Comparison of ENCODE assay signal across 21 mouse cellular contexts in the genomic region with DNA sequence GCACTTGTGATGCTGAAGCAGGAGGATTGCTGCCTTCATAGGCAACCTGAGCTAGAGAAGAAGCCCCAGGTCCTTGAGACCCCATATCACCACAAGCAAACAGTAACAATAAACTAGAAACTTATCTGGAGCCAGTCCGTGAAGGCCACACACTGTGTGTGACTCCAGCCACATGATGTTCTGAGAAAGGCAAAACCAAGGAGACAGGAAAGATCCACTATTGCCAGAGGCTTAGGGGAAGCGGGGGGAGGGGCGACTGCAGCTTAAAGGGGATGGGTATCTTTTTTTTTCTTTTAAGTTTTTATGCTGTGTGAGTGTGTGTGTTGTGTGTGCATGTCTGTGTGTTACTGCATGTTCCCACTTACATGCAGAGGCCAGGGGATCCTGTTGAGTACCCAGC.
A peak's percentile ranks its signal among the peaks of the same experiment; 100 is the strongest.
DNase-seq lines count a peak whose midpoint lies in the region; ATAC-seq and TF ChIP-seq lines count a peak whose summit lies in the region.
"Had no signal": no experiment of that assay in that cellular context is flagged by ENCODE, and none has a peak within 500 bp of the region (broad histone marks: within the 10 kb centered on the region; RNA-seq: fewer than 3 reads in every experiment).

No protein-coding gene starts in this region.

- no peak for ATAC-seq in stomach, postnatal 0 days (ENCODE audit: low FRiP score, low TSS enrichment)
- ATAC-seq: forebrain, embryonic 15.5 days; intestine, postnatal 0 days; liver, postnatal 0 days; midbrain, embryonic 16.5 days had no signal

- H3K9ac ChIP-seq in stomach, postnatal 0 days (ENCODE audit: low read length): no peak overlapping the region
- H3K9ac ChIP-seq: forebrain, embryonic 15.5 days; hindbrain, embryonic 15.5 days; liver, postnatal 0 days; neural tube, embryonic 15.5 days had no signal

- H3K36me3 ChIP-seq in stomach, postnatal 0 days (ENCODE audit: control insufficient read depth, insufficient read depth, low read length): no peaks in the 10 kb centered on the region
- H3K36me3 ChIP-seq: forebrain, embryonic 15.5 days; hindbrain, embryonic 15.5 days; limb, embryonic 10.5 days; neural tube, embryonic 15.5 days had no signal

- TF ChIP-seq CTCF in stomach, postnatal 0 days (IDR thresholded peaks at IDR 0.05; ENCODE audit: low read depth): no peak

- no peak for TF ChIP-seq EP300 in stomach, postnatal 0 days (optimal IDR thresholded peaks at IDR 0.05)

- peak overlapping the region; percentile 79 for H3K27ac ChIP-seq in stomach, postnatal 0 days (replicated peaks)
- H3K27ac ChIP-seq: forebrain, embryonic 15.5 days; hindbrain, embryonic 15.5 days; kidney, postnatal 0 days; limb, embryonic 10.5 days; neural tube, embryonic 15.5 days had no signal

- 45% methylated on average over 3 of the region's 3 CpGs for WGBS in stomach, postnatal 0 days

- no peaks in the 10 kb centered on the region for H3K9me3 ChIP-seq in stomach, postnatal 0 days (ENCODE audit: control insufficient read depth, low read length)
- H3K9me3 ChIP-seq: forebrain, embryonic 15.5 days; hindbrain, embryonic 15.5 days; limb, embryonic 10.5 days; neural tube, embryonic 15.5 days had no signal

- peak; percentile 58 for DNase-seq in adrenal gland, postnatal 14 days
- no peak for DNase-seq in adrenal gland, adult 18-20 months (ENCODE audit: low spot score in 2 of 2)
- peak; percentile 64 for DNase-seq in kidney, postnatal 10 days
- DNase-seq in kidney, adult 18-20 months: no peak
- DNase-seq in ovary, adult 18-20 months (ENCODE audit: low spot score): peak; percentile 61
- no peak for DNase-seq in ovary, postnatal 14 days (ENCODE audit: low spot score)
- DNase-seq in stomach, postnatal 0 days (ENCODE audit: low spot score): no peak
- no peak for DNase-seq in kidney, postnatal 14 days
- DNase-seq: cerebellum, adult 11-12 months; cerebellum, postnatal 25 days; embryo, embryonic 11 days; heart, postnatal 4 days; liver, postnatal 0 days had no signal

- H3K4me1 ChIP-seq in stomach, postnatal 0 days (replicated peaks; ENCODE audit: control insufficient read depth, insufficient read depth): peaks cover 12% of the 10 kb centered on the region; the same call in 1 of the 2 replicates

- H3K4me2 ChIP-seq in stomach, postnatal 0 days (replicated peaks; ENCODE audit: low read depth): no peak overlapping the region
- H3K4me2 ChIP-seq: forebrain, embryonic 15.5 days; hindbrain, embryonic 15.5 days; neural tube, embryonic 15.5 days had no signal

- no peak overlapping the region for H3K4me3 ChIP-seq in stomach, postnatal 0 days (ENCODE audit: low read depth, low read length)
- H3K4me3 ChIP-seq: forebrain, embryonic 15.5 days; hindbrain, embryonic 15.5 days; limb, embryonic 10.5 days; neural tube, embryonic 15.5 days had no signal

- no peaks in the 10 kb centered on the region for H3K27me3 ChIP-seq in stomach, postnatal 0 days (ENCODE audit: control insufficient read depth, insufficient read depth, low read length)
- H3K27me3 ChIP-seq: CH12.LX; forebrain, embryonic 15.5 days; hindbrain, embryonic 15.5 days; neural tube, embryonic 15.5 days had no signal

Comparison
In these comparisons a context has a peak if more than half of its experiments do, and no peak if none do; other contexts are left out.
1. DNase-seq: peak in adrenal gland, postnatal 14 days (single experiment), kidney, postnatal 10 days (single experiment) and ovary, adult 18-20 months (single experiment); none in adrenal gland, adult 18-20 months (0 of 2), kidney, adult 18-20 months (single experiment), ovary, postnatal 14 days (single experiment), stomach, postnatal 0 days (single experiment) and kidney, postnatal 14 days (single experiment).